Mouse (Mus musculus) lung, postnatal 0 days (tissue): ENCODE measurements around the gene Sept11.

Source experiments
- CTCF ChIP-seq: IDR thresholded peaks from 2 replicates; pipeline ENCODE4 v1.5.1; 2016; ENCODE audit warnings: antibody characterized with exemption, mild to moderate bottlenecking
- EP300 ChIP-seq: IDR thresholded peaks from 2 replicates; pipeline ENCODE4 v1.6.1; 2016; ENCODE audit warnings: antibody characterized with exemption, mild to moderate bottlenecking, control low read depth

DNA sequence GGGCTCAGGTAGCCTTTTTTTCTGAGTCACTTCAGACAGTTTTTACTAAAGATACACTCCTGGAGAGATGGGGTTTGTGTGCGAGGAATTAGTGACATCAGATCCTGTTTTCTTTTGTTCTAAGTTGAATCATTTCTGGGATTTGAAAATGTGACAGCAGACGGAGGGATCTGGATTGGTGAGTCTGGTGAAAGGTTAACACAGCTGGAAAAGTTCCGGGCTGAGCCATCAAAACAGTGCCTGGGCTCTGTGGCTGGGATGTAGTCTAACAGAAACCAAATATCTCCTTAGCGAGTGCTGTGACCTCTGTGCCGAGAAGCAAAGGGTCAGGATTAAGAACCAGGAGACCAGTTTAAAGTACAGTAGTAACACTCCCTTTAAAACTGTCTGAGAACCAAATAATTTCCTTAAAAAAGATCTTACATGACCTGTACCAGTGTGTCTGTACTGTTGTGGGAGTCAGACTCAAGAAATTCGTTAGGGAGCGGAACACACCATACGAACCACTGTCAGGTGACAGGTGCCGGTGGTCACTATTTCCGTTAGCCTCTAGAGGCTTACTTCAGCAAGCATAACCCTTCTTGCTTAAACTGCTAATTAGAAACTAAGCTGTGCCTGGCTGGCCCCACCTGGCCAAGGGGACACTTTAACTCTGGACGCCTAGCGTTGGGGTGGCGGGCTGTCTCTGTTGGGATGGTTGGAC is 4.1 kb downstream of the Sept11 start:
- TF ChIP-seq CTCF (no peak), EP300 (no peak)
